Comparison of ENCODE assay signal across 7 mouse cellular contexts in genomic region chr6:53066978-53067377, GRCm38 (mm10). TPM values are rescaled to one million over a fixed set of nuclear protein-coding genes. Genes with fewer than 3 reads are reported as not detected.
DNase-seq lines count a peak whose midpoint lies in the region; ATAC-seq and TF ChIP-seq lines count a peak whose summit lies in the region.

No protein-coding gene starts in this region.

- no peaks in the 10 kb centered on the region for H3K36me3 ChIP-seq in liver, embryonic 12.5 days
- H3K36me3 ChIP-seq in liver, embryonic 11.5 days (ENCODE audit: control insufficient read depth, insufficient read depth, low read length) = no peaks in the 10 kb centered on the region
- H3K36me3 ChIP-seq in forebrain, embryonic 14.5 days (ENCODE audit: control insufficient read depth, insufficient read depth, low read length) = no peaks in the 10 kb centered on the region
- H3K36me3 ChIP-seq in intestine, postnatal 0 days (ENCODE audit: control insufficient read depth, insufficient read depth) = no peaks in the 10 kb centered on the region
- H3K36me3 ChIP-seq in neural tube, embryonic 15.5 days = no peaks in the 10 kb centered on the region

- peak overlapping the region; percentile 66; the same call in 1 of the 2 replicates for H3K4me3 ChIP-seq in liver, embryonic 12.5 days
- H3K4me3 ChIP-seq in liver, embryonic 11.5 days (ENCODE audit: low read depth, low read length) = no peak overlapping the region
- peak overlapping the region; percentile 75 for H3K4me3 ChIP-seq in forebrain, embryonic 14.5 days (ENCODE audit: low read depth, low read length)
- H3K4me3 ChIP-seq in intestine, postnatal 0 days (ENCODE audit: low read depth, low read length) = peak overlapping the region; percentile 81
- peak overlapping the region; percentile 53 for H3K4me3 ChIP-seq in neural tube, embryonic 15.5 days (replicated peaks)

- H3K4me2 ChIP-seq in liver, embryonic 12.5 days = no peak overlapping the region
- no peak overlapping the region for H3K4me2 ChIP-seq in liver, embryonic 11.5 days
- peak overlapping the region; percentile 88 for H3K4me2 ChIP-seq in forebrain, embryonic 14.5 days (ENCODE audit: low read length)
- peak overlapping the region; percentile 98; the same call in 1 of the 2 replicates for H3K4me2 ChIP-seq in intestine, postnatal 0 days (replicated peaks; ENCODE audit: low read depth)
- peak overlapping the region; percentile 86 for H3K4me2 ChIP-seq in neural tube, embryonic 15.5 days

- no peak for TF ChIP-seq CTCF in intestine, postnatal 0 days (IDR thresholded peaks at IDR 0.05; ENCODE audit: low read depth)

- DNase-seq in liver, embryonic 11.5 days (ENCODE audit: low spot score) = no peak
- no peak for DNase-seq in forebrain, embryonic 14.5 days (ENCODE audit: low spot score)
- DNase-seq in cerebellum, postnatal 4 days (ENCODE audit: low spot score in 2 of 2) = no peak
- no peak for DNase-seq in layer of hippocampus, adult 9-10 months (ENCODE audit: low spot score)

- ATAC-seq in liver, embryonic 12.5 days = no peak
- ATAC-seq in liver, embryonic 11.5 days (replicated peaks; ENCODE audit: low FRiP score) = no peak
- ATAC-seq in forebrain, embryonic 14.5 days = no peak
- no peak for ATAC-seq in intestine, postnatal 0 days
- ATAC-seq in neural tube, embryonic 15.5 days (ENCODE audit: low FRiP score) = no peak

- WGBS in liver, embryonic 12.5 days (ENCODE audit: insufficient replicate concordance) = 53% methylated on average over 3 of the region's 3 CpGs
- WGBS in liver, embryonic 11.5 days = 68% methylated on average over 3 of the region's 3 CpGs
- 62% methylated on average over 3 of the region's 3 CpGs for whole genome bisulfite sequencing in forebrain, embryonic 14.5 days
- 83% methylated on average over 3 of the region's 3 CpGs for WGBS in intestine, postnatal 0 days
- WGBS in neural tube, embryonic 15.5 days = 65% methylated on average over 3 of the region's 3 CpGs

- no peaks in the 10 kb centered on the region for H3K9me3 ChIP-seq in liver, embryonic 12.5 days (replicated peaks)
- H3K9me3 ChIP-seq in liver, embryonic 11.5 days (ENCODE audit: control insufficient read depth, low read length) = no peaks in the 10 kb centered on the region
- H3K9me3 ChIP-seq in forebrain, embryonic 14.5 days (replicated peaks; ENCODE audit: control insufficient read depth, low read length) = no peaks in the 10 kb centered on the region
- no peaks in the 10 kb centered on the region for H3K9me3 ChIP-seq in intestine, postnatal 0 days (ENCODE audit: control insufficient read depth)
- no peaks in the 10 kb centered on the region for H3K9me3 ChIP-seq in neural tube, embryonic 15.5 days (replicated peaks)

- H3K4me1 ChIP-seq in liver, embryonic 12.5 days = peaks cover 6% of the 10 kb centered on the region; the same call in 1 of the 2 replicates
- H3K4me1 ChIP-seq in liver, embryonic 11.5 days (replicated peaks; ENCODE audit: control insufficient read depth, insufficient read depth, low read length) = no peaks in the 10 kb centered on the region
- H3K4me1 ChIP-seq in forebrain, embryonic 14.5 days (ENCODE audit: control insufficient read depth, insufficient read depth, low read length) = 0 out of 2 replicates have a peak, but pooled peaks cover 7% of the 10 kb centered on the region
- H3K4me1 ChIP-seq in intestine, postnatal 0 days (replicated peaks; ENCODE audit: control insufficient read depth, insufficient read depth, low read length) = no peaks in the 10 kb centered on the region
- H3K4me1 ChIP-seq in neural tube, embryonic 15.5 days = peaks cover 16% of the 10 kb centered on the region

- no peak overlapping the region for H3K27ac ChIP-seq in liver, embryonic 12.5 days
- no peak overlapping the region for H3K27ac ChIP-seq in liver, embryonic 11.5 days (ENCODE audit: low read depth, low read length)
- H3K27ac ChIP-seq in forebrain, embryonic 14.5 days (ENCODE audit: low read depth, low read length) = no peak overlapping the region
- no peak overlapping the region for H3K27ac ChIP-seq in intestine, postnatal 0 days (ENCODE audit: low read depth, low read length)
- H3K27ac ChIP-seq in neural tube, embryonic 15.5 days (replicated peaks) = no peak overlapping the region

- H3K9ac ChIP-seq in liver, embryonic 12.5 days = no peak overlapping the region
- no peak overlapping the region for H3K9ac ChIP-seq in liver, embryonic 11.5 days (ENCODE audit: low read depth, low read length)
- peak overlapping the region; percentile 87; the same call in 1 of the 2 replicates for H3K9ac ChIP-seq in forebrain, embryonic 14.5 days (ENCODE audit: low read length)
- no peak overlapping the region for H3K9ac ChIP-seq in intestine, postnatal 0 days (ENCODE audit: low read depth, low read length)
- H3K9ac ChIP-seq in neural tube, embryonic 15.5 days (replicated peaks) = 0 out of 2 replicates have a peak overlapping the region, but pooled peaks have one; percentile 87

- H3K27me3 ChIP-seq in liver, embryonic 12.5 days (replicated peaks) = peaks cover 46% of the 10 kb centered on the region
- H3K27me3 ChIP-seq in liver, embryonic 11.5 days (replicated peaks; ENCODE audit: control insufficient read depth, insufficient read depth, low read length) = peaks cover 34% of the 10 kb centered on the region
- no peaks in the 10 kb centered on the region for H3K27me3 ChIP-seq in forebrain, embryonic 14.5 days (replicated peaks; ENCODE audit: control insufficient read depth, insufficient read depth, low read length)
- H3K27me3 ChIP-seq in intestine, postnatal 0 days (replicated peaks; ENCODE audit: control insufficient read depth, insufficient read depth, low read length) = no peaks in the 10 kb centered on the region
- 0 out of 2 replicates have a peak, but pooled peaks cover 7% of the 10 kb centered on the region for H3K27me3 ChIP-seq in neural tube, embryonic 15.5 days (replicated peaks)

RNA-seq across cellular contexts. Expression of gene Jazf1, which starts 1.5 kb away (rescaled TPM):
- polyA plus RNA-seq in liver, embryonic 12.5 days (2016; fragmentation: Nextera tagmentation; extraction: Ambion mirVana) = 1.3 and 1.4 TPM in 2 replicates
- polyA plus RNA-seq in liver, embryonic 11.5 days (2014; fragmentation: Nextera tagmentation; extraction: Ambion mirVana) = 1.7 and 1.9 TPM in 2 replicates
- polyA plus RNA-seq in forebrain, embryonic 14.5 days (2014; fragmentation: Nextera tagmentation; extraction: Ambion mirVana) = 22.0 and 32.7 TPM in 2 replicates
- polyA plus RNA-seq in intestine, postnatal 0 days (2015; fragmentation: Nextera tagmentation; extraction: Ambion mirVana) = 5.1 and 6.0 TPM in 2 replicates
- polyA plus RNA-seq in neural tube, embryonic 15.5 days (2015; fragmentation: Nextera tagmentation; extraction: Ambion mirVana) = 53.5 and 58.3 TPM in 2 replicates

Comparison
In these comparisons a context has a peak if more than half of its experiments do, and no peak if none do; other contexts are left out.
1. H3K4me2 ChIP-seq: peak in forebrain, embryonic 14.5 days (single experiment), intestine, postnatal 0 days (single experiment) and neural tube, embryonic 15.5 days (single experiment); none in liver, embryonic 12.5 days (single experiment) and liver, embryonic 11.5 days (single experiment).
2. H3K9ac ChIP-seq: peak in forebrain, embryonic 14.5 days (single experiment) and neural tube, embryonic 15.5 days (single experiment); none in liver, embryonic 12.5 days (single experiment), liver, embryonic 11.5 days (single experiment) and intestine, postnatal 0 days (single experiment).